Mouse (Mus musculus): ENCODE data around the gene Mapkapk2.

DNA sequence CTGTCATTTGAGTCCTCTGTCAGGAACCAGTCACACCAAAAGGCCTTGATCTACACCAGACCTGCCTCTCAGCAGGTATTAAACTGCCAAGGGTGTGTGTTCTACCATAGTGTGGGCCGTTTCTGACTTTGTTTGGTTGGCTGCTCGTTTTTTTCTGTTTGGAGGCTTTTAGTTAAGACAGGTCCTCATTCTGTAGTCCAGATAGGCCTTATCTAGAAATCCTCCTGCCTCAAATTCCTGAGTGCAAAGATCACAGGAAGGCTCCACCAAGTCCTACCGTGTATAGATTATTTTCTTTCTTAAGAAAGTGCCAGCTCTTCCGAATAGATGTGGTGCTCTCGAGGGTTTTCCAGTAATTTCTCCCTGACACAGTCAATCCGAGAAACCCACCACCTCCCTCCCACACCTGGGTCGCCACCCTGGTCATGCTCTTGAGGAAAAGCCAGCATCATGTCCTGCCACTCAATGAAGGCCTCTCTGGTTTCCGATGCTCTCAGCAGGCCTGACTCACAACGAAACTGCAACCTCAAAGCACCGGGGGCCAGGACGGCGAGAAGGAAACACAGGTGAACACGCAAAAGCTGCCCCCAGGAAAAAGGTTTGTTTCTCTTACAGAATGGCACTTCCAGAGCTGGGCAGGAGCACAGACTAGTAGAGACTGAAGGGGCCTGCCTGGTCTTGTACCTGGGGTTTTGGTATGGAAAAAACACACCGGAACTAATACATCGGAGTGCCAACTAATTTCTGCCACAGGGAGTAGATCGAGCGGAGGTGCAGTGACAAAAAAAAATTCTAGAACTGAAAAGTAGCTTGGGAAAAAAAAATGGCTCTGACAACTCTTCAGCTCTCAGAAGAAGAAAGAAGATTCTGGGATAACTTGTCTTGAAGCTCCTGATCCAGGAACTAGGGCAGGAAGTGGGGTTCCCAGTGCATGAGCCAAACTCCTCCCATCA is 87.1 kb downstream of the Mapkapk2 start:
- TF ChIP-seq GATA1 (IDR thresholded peaks at IDR 0.05; ENCODE audit: low read length) (no peak), TAL1 (IDR thresholded peaks at IDR 0.05; ENCODE audit: low read length) (no peak)
